Mouse (Mus musculus) heart, adult 2 months (tissue): ENCODE measurements around the gene Aasdh.

Experiments
- CTCF ChIP-seq: fragments of 200-600 bp; IDR thresholded peaks from 2 replicates; pipeline ENCODE4 v1.8.1; 2022; ENCODE audit warnings: antibody characterized with exemption, mild to moderate bottlenecking, moderate library complexity
- EP300 ChIP-seq: fragments of 200-500 bp; IDR thresholded peaks from 2 replicates; pipeline ENCODE4 v1.6.1; 2011; ENCODE audit warnings: low read depth, low read length, control low read depth; ENCODE audit not compliant: insufficient read depth
- POLR2A ChIP-seq: fragments of 200-500 bp; IDR thresholded peaks from 2 replicates; pipeline ENCODE4 v1.6.1; 2011; ENCODE audit warnings: mild to moderate bottlenecking, low read depth, low read length, control low read depth; ENCODE audit not compliant: insufficient read depth

DNA sequence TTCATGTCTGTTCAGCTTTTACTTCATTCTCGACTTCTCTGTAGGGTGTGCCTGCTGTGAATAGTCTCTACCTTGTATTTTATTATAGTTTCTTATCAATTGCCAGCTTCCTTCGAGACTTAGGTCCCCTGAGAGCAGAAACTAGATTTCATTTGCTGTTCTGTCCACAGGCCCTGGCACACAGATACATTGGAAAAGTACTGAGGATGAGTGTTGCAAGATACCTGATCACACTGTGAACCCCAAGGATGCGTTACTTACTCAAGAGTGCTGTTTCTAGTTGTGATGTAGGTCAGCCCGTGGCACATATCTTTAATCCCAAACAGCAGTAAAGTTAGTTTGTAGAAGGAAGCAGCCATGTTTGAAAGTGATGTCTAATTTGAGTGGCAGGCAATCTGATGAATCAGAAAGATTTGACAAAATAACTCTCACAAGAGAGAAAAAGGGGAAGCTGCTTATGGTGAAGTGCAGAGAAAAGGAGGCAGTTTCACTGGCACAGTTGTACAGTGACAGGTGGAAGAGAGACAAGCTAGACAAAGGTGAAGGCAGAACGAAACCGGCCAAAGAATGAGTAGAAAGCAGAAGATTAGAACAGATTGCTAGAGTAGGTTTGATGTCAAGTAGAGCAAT is 49.1 kb upstream of the Aasdh start:
- no peak for TF ChIP-seq CTCF
- TF ChIP-seq POLR2A, result no peak
- no peak for TF ChIP-seq EP300
